Mouse (Mus musculus) lung, embryonic 14.5 days (tissue): Measurements from ENCODE around the gene Galk1. TPM values are rescaled to one million over a fixed set of nuclear protein-coding genes. Genes with fewer than 3 reads are reported as not detected.
A peak's percentile ranks its signal among the peaks of the same experiment; 100 is the strongest.

Experiments used
- ATAC-seq: fragments of 200-750 bp; cut with Nextera tagmentation; 2 replicates; pipeline ENCODE4 v1.8.0; 2017; ENCODE audit warnings: mild to moderate bottlenecking, moderate TSS enrichment, moderate library complexity; ENCODE audit not compliant: insufficient read depth
- DNase-seq: peaks from one replicate; pipeline ENCODE4 v3.0.0-alpha.2; 2015
- H3K27ac ChIP-seq: fragments of 300-500 bp; sonication (generic); 2 replicates; pipeline ENCODE4 v1.5.1; 2014; ENCODE audit warnings: low read depth, mild to moderate bottlenecking, moderate library complexity
- H3K27me3 ChIP-seq: fragments of 300-500 bp; sonication (generic); 2 replicates; pipeline ENCODE4 v1.6.1; 2014; ENCODE audit warnings: low read length, control low read depth; ENCODE audit not compliant: insufficient read depth
- H3K36me3 ChIP-seq: fragments of 300-500 bp; sonication (generic); 2 replicates; pipeline ENCODE4 v1.6.1; 2014; ENCODE audit warnings: control low read depth; ENCODE audit not compliant: insufficient read depth
- H3K4me1 ChIP-seq: fragments of 300-500 bp; sonication (generic); 2 replicates; pipeline ENCODE4 v1.6.1; 2014; ENCODE audit warnings: antibody characterized with exemption, control low read depth; ENCODE audit not compliant: insufficient read depth
- H3K4me2 ChIP-seq: fragments of 300-500 bp; sonication (generic); 2 replicates; pipeline ENCODE4 v1.6.1; 2014; ENCODE audit warnings: mild to moderate bottlenecking
- H3K4me3 ChIP-seq: fragments of 300-500 bp; sonication (generic); 2 replicates; pipeline ENCODE4 v1.5.1; 2014; ENCODE audit warnings: low read depth, low read length
- H3K9ac ChIP-seq: fragments of 300-500 bp; sonication (generic); 2 replicates; pipeline ENCODE4 v1.6.1; 2014
- H3K9me3 ChIP-seq: fragments of 300-500 bp; sonication (generic); 2 replicates; pipeline ENCODE4 v1.6.1; 2016; ENCODE audit warnings: low read depth, low read length, control low read depth
- CTCF ChIP-seq: IDR thresholded peaks from 2 replicates; pipeline ENCODE4 v1.5.1; 2016; ENCODE audit warnings: antibody characterized with exemption, low read depth
- WGBS: fragments of 180-500 bp; shearing (Covaris S2); extraction: QIAGEN DNeasy Blood & Tissue Kit; methylation state at CpG from one replicate; pipeline ENCODE4 v1.1.7; 2014; 5-methylcytosine and 5-hydroxymethylcytosine counted together
- polyA plus RNA-seq: library from polyadenylated mRNA; unstranded; fragments of >200 nt; fragmentation: Nextera tagmentation; extraction: Ambion mirVana; gene quantifications from 2 replicates; pipeline ENCODE4 v1.2.1, GENCODE M21; 2014

Gene Galk1
- polyA plus RNA-seq, 1 experiment from 2014 or later: 208 TPM

DNA sequence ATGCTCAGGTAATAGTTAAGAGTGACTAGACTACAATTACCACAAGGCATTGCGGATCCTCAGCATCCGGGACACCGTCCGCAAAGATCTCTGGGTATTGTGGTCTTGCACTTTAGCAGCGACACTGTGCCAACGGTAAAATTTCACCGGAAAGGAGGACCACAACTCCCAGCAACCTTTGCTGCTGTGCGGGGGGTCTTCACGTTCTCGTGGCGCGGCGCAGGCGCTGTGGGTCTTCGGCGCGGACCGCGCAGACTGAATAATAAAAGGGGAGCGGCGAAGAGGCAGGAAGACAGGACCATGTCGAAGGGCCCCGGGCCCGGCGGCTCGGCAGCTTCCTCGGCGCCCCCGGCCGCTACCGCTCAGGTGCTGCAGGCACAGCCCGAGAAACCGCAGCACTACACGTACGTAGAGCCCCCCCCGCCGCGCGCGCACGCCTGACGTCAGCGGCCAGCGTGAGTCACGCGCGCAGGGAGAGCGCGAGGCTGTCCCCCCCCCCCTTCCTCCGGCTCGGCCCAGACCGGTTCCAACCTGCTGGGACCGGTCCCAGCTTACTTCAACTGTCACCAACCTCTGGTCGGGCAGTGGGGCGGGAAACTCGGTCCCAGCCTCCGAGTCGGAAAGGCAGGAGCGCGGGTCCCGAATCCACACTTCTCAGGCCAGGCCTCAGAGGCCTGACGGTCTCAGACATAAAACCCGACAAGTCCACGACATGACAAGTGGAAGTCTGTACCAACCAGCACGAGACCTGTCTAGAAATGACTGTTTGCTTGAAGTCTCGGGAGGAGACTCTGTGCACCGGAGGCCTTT is 17.8 kb upstream of the Galk1 start, which contains the start of gene Unk:
Unk (plus strand) TSS at position 235 of the 810 bp plus-strand sequence.
- ATAC-seq (peak; percentile 94), DNase-seq (peak; percentile 100)
- H3K27me3 ChIP-seq: no peaks in the 10 kb centered on the region
- no peaks in the 10 kb centered on the region for H3K9me3 ChIP-seq
- peak within 1 kb of the TSS; percentile 79 for H3K4me2 ChIP-seq
- peaks cover 7% of the 10 kb centered on the region for H3K36me3 ChIP-seq
- TF ChIP-seq CTCF: no peak
- no peaks in the 10 kb centered on the region for H3K4me1 ChIP-seq
- H3K27ac ChIP-seq: peak within 1 kb of the TSS; percentile 99
- under 1% methylated on average over 67 of the region's 67 CpGs for WGBS
- peak within 1 kb of the TSS; percentile 95 for H3K9ac ChIP-seq
- peak within 1 kb of the TSS; percentile 76 for H3K4me3 ChIP-seq

DNA sequence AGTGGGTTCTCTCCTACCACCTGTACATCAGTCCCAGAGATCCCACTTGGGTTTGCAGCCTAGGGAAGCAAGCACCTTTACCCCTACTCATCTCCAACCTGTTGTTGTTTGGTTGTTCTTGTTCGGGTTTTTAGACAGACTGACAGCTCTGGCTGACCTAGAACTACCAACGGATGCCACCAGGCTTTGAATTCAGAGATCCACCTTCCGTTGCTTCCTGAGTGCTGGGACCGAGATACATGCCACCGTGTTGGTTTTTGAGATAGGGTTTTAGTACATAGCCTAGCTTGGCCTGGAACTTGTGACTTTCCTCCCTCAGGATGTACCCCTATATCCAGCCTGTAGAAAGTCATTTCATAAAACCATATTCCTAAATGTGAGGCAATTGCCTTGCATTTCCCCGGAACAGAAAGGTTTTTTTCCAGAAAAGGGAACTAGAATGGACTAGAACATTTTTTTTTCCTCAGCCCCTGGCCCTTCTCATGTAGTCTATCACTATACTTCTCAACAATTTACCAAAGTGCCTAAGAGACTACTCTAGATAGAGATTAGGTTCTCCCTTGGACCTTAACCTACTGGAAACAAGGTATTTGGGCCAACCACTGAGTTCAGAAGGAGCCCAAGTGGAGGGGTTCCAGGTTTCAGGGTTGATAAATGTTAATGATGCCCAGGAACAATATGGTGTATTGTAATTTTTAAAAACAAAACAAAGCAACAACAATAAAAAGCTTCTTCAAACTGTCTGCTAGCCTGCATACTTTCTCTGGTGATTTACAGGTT is 16.8 kb upstream of the Galk1 start:
- Histone ChIP-seq H3K4me2 (peak overlapping the region; percentile 79), H3K27ac (peak overlapping the region; percentile 99), H3K4me1 (no peaks in the 10 kb centered on the region), H3K4me3 (peak overlapping the region; percentile 76), H3K9ac (peak overlapping the region; percentile 95), H3K27me3 (no peaks in the 10 kb centered on the region), H3K9me3 (no peaks in the 10 kb centered on the region), H3K36me3 (no peaks in the 10 kb centered on the region)
- DNase-seq (no peak), ATAC-seq (no peak)
- no peak for TF ChIP-seq CTCF
- WGBS: 75% methylated on average over 6 of the region's 6 CpGs

DNA sequence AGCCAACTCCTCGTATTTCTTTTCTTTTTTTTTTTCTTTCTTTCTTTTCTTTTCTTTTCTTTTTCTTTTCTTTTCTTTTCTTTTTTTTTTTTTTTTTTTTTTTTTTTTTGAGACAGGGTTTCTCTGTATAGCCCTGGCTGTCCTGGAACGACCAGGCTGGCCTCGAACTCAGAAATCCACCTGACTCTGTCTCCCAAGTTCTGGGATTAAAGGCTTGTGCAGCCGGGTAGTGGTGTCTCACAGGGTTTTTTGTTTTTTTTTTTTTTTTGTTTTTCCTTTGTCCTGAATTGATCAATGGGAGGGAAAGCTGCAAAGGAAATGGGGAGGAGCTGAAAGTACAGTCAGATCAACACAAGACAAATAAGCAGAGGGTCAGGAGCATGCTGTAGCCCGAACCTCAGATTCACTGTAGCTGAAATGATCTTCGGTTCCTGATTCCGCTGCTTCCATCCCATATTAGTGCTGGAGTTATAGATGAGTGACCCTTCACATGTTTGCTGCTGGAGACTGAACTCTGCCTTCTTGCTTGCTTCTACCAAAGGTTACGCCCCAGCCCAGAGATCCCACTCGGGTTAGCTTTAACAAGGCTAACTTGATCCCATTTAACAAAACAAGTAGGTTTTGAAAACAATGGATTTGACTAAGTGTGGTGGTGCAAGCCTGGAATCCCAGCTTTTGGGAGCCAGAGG is 15.8 kb upstream of the Galk1 start:
- no peaks in the 10 kb centered on the region for H3K4me1 ChIP-seq
- H3K9me3 ChIP-seq: no peaks in the 10 kb centered on the region
- DNase-seq (no peak), ATAC-seq (no peak)
- WGBS: 77% methylated on average over 9 of the region's 9 CpGs
- TF ChIP-seq CTCF: no peak
- H3K27ac ChIP-seq: no peak overlapping the region
- H3K9ac ChIP-seq: no peak overlapping the region
- H3K27me3 ChIP-seq: no peaks in the 10 kb centered on the region
- H3K4me3 ChIP-seq: no peak overlapping the region
- peaks cover 3% of the 10 kb centered on the region; the same call in 1 of the 2 replicates for H3K36me3 ChIP-seq
- no peak overlapping the region for H3K4me2 ChIP-seq

DNA sequence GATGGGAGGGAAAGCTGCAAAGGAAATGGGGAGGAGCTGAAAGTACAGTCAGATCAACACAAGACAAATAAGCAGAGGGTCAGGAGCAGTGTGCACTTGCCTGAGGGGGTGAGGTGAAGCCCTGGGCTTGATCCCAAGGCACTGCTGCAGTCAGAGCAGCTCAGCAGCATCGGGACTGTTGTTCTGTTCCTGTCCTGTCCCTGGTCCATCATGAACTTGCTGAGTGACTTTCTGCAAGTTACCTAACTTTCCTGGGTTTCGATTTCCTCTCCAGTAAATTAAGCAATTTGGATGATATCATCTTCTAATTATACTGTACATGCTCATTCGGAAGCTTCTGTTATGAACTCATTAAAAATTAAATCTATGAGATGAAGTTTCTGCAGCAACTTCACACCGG is 15.2 kb upstream of the Galk1 start, which contains the start of gene H3f3b:
H3f3b (minus strand) TSS at position 207 of the 400 bp plus-strand sequence.
- Histone ChIP-seq H3K9me3 (no peaks in the 10 kb centered on the region), H3K9ac (no peak within 1 kb of the TSS), H3K4me1 (no peaks in the 10 kb centered on the region), H3K27ac (no peak within 1 kb of the TSS), H3K36me3 (peaks cover 4% of the 10 kb centered on the region; the same call in 1 of the 2 replicates), H3K4me2 (no peak within 1 kb of the TSS), H3K4me3 (no peak within 1 kb of the TSS), H3K27me3 (no peaks in the 10 kb centered on the region)
- DNase-seq: no peak
- no peak for ATAC-seq
- 75% methylated on average over 4 of the region's 4 CpGs for WGBS
- TF ChIP-seq CTCF: no peak

DNA sequence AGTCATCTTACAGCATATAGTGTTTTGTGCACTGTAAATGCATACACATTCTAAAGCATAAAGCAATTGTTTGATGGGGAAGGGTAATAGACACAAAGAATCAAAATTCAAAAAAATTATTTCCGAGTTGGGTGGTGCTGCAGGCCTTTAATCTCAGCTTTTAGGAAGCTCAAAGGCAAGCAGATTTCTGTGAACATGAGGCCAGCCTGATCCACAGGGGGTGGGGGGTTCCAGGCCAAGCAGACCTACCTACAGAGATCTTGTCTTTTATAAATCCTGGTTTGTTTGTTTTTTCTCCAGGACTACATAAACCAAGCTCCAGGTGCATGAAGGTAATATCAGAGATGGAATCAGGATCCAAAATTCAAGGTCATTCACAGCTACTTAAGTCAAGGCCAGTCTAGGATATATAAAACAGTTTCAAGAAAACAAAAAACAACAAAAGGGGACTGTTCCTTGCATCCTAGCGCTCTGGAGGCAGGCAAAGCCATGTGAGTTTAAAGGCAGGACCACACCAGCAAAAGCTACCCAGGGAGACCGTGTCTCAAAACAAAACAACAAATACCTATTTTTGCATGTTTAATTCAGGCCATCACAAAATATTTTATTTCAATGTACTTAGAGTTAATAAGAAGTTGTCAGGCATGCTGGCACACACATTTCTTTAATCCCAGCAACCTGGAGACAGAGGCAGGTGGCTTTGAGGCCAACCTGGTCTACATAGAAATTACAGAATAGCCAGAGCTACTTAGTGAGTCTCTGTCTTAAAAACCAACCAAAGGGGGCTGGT is 12.7 kb upstream of the Galk1 start:
- no peak overlapping the region for H3K4me3 ChIP-seq
- WGBS: 84% methylated on average over 3 of the region's 3 CpGs
- no peaks in the 10 kb centered on the region for H3K27me3 ChIP-seq
- 0 out of 2 replicates have a peak, but pooled peaks cover 3% of the 10 kb centered on the region for H3K4me1 ChIP-seq
- 0 out of 2 replicates have a peak overlapping the region, but pooled peaks have one; percentile 10 for H3K27ac ChIP-seq
- no peak overlapping the region for H3K9ac ChIP-seq
- DNase-seq (no peak), ATAC-seq (no peak)
- no peaks in the 10 kb centered on the region for H3K9me3 ChIP-seq
- peaks cover 22% of the 10 kb centered on the region for H3K36me3 ChIP-seq
- no peak for TF ChIP-seq CTCF
- H3K4me2 ChIP-seq: no peak overlapping the region

DNA sequence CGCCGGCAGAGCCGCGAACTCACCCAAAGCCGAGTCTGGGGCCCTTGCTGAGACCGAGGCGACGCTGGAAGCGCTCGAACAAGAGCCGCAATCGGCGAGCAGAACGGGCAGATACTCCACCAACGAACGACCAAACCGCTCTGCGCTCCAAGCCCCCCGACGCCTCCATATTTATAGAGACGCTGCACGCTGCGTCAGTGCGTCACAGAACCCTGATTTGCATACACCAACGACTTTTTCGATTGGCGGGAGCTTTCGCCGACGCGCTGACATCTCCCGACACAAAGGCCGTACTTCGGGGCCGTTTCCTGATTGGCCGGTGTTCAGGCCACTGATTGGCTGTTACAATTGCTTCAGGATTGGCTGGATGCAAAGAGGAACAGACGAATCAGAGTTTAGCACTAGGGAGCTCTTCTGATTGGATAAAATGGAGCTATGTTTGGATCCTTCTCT is 11.9 kb upstream of the Galk1 start:
- Histone ChIP-seq H3K36me3 (peaks cover 22% of the 10 kb centered on the region), H3K27ac (peak overlapping the region; percentile 100), H3K4me3 (peak overlapping the region; percentile 94), H3K9me3 (no peaks in the 10 kb centered on the region), H3K4me1 (0 out of 2 replicates have a peak, but pooled peaks cover 3% of the 10 kb centered on the region), H3K27me3 (no peaks in the 10 kb centered on the region), H3K9ac (peak overlapping the region; percentile 99), H3K4me2 (peak overlapping the region; percentile 58)
- TF ChIP-seq CTCF: no peak
- under 1% methylated on average over 37 of the region's 37 CpGs for WGBS
- peak; percentile 100 for DNase-seq
- peak; percentile 93 for ATAC-seq
